Mouse (Mus musculus): ENCODE measurements around the gene Fgfr2.

DNA sequence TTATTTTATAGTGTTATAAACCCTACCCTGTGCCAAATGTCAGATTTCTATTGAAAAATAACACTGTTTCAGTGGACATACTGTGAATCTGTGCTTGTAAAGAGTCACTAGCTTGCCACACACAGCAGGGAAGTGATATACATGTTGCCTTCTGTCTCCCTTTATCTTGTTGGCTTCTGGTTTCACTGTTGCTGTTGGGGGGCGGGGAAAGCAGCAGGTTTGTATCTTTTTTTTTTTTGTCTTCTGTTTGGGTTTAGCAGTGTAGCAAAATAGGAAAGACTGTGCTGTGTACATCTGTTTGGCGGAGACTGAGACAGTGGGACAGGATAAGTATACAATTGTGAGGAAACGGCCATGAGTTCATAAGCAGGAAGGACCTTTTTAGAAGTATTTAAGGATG is 2255.9 kb downstream of the Fgfr2 start:
- no peak for TF ChIP-seq CTCF (IDR thresholded peaks at IDR 0.05; ENCODE audit: low read depth)
- no peak for TF ChIP-seq EP300 (IDR thresholded peaks at IDR 0.05; ENCODE audit: low read depth)

Measured in liver, postnatal 0 days (tissue).